Mouse (Mus musculus) brain, adult 2 months (tissue): Measurements from ENCODE around the gene Tcam1.
"Not testable (repeated sequence)": the region's sequence is repeated elsewhere in the genome, so short reads cannot be mapped to it uniquely, and the experiment has no call there.

ENCODE experiments used
- DNase-seq: peaks from one replicate; pipeline ENCODE4 v3.0.0; 2011; ENCODE audit warnings: low read depth, low spot score

Gene Tcam1

DNA sequence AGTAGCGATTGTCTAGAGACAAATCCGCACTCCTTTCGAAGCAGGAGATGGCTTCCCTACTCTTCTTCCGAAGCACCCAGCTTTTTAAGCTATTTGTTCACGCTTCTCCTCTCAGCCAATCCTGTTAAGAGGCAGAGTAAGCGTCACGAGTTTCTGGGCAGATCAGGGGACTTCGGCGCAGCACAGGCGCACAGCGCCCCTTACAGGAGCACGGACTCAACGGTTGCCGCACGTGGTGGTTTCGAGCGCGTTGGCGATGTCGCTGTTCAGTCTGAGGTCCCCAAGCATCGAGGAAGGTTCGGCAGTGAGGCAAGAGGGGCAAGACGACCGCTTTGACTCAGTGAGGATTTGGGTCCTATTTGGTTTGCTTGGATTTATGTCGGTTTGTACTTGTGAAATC lies at the start of gene Tcam1:
Gene Tcam1 (plus strand): TSS at position 219 of the 400 bp plus-strand sequence.
- DNase-seq = peak; percentile 99

DNA sequence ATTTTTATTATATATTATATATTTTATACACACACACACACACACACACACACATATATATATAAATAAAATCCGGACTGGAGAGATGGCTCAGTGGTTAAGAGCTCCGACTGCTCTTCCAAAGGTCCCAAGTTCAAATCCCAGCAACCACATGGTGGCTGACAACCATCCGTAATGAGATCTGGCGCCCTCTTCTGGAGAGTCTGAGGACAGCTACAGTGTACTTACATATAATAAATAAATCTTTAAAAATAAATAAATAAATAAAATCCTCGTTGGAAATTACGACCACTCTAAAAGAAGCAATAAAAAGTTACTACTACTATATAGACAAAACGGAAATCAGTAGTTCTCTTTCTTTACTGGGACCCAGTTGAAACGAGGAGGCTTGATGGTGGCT lies 42.5 kb upstream of the Tcam1 start:
- not testable (repeated sequence) for DNase-seq

DNA sequence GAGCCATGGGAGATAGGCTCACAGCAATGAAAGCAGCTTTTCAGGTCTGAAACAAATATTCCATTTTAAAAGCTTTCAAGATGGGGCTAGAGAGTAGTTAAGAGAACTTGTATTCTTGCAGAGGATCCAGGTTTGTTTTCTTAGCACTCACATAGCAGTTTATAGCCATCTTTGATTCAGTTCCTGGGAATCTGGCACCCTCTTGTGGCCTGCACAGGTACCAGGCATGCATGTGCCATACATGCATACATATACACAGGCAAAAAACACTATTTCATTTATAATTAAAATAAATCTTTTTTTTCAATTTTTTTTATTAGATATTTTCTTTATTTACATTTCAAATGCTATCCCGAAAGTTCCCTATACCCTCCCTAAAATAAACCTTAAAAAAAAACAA lies 29.6 kb upstream of the Tcam1 start:
- DNase-seq = no peak

DNA sequence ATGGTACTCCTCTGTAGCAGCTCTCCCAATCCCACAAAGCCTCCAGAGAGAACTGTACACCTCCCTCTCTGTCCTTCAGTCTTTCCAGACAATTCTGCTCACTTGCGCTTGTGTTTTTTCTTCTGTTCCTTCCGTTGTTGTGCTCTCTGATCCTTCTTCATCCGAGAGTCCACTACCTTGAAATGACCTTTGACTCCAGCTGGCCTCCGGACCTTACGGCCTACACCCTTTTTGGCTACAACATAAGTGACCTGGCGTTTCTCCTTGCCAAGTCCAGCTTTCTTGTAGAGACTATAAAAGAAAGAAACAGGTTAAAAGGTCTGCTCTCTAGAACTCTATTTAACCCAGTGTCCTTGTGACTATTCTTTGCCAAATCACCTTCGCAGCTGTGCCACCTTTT lies 27.1 kb upstream of the Tcam1 start:
- no peak for DNase-seq

DNA sequence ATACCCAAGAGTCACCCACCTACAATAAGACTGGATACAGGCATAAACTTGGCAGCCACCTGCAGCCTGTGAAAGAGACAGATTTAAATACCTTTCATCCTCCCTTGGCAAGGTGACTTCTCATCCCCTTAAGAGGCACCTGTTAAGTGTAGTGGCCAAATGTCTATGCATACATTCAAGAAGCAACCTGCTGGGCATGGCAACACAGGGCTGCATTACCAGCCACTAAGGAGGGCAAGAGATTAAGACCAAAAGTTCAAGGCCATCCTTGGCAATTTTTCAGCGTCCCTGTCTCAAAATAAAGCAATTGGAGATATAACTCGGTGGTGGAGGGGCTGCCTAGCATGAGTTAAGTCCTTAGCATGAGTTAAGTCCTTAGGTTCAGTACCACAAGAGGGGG lies 21.7 kb upstream of the Tcam1 start:
- no peak for DNase-seq

DNA sequence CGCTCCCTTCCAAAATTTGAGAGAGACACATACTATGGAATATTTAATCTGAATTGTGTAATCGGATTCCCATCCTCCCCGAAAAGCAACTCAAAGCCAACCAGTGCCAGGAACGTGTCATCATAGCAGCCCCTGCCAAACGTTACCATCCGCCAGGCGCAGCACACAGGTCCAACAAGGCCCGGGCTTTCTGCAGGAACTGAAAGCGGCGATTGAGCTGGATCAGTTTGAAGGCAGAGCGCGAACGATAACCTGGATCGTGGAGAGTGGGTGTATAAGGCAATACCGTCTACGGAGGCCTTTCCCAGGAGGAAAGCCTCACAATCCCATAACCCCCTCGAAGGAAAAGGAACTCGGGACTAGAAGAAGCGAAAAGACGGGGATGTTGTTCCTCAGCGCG lies 21.3 kb upstream of the Tcam1 start:
- no peak for DNase-seq

DNA sequence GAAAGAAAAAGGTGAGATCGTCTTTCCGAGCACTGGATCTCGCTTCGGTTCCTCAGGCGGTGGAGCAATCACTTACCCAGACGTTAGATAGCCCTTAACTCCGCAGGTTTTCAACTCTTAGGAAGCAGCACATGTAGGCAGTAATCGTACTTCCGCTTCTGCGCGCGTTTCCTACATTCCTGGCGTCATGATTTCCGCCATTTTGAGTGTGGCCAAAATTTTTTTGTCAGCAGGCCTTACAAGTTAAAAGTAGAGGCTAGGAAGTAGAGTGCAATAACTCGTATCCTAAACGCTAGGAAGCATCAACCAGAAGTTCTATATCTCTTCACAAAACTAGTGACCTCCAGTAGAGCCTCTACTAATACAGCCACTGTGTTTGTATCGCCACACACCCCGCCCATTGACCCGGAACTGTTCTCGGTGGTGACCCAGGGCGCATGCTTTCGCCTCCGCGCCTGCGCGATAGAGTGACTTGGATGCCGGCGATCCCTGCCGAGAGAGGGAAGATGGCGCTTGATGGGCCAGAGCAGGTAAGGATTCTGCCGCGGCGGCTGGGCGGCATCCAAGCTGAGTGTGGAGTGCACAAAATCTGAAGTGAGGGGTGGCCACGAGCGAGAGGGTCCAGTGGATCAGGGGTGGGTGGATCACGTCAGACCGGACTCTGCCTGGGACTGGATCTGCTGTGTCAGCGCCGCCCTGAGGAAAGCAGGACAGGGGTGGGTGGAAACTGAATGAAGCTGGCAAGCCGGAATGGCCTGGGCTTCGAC lies 20.6 kb upstream of the Tcam1 start, which contains the start of the genes Ftsj3 and Psmc5:
Gene Ftsj3 (minus strand): TSS at position 395 of the 767 bp plus-strand sequence.
Gene Psmc5 (plus strand): TSS at position 470 of the 767 bp plus-strand sequence.
- peak; percentile 97 for DNase-seq

DNA sequence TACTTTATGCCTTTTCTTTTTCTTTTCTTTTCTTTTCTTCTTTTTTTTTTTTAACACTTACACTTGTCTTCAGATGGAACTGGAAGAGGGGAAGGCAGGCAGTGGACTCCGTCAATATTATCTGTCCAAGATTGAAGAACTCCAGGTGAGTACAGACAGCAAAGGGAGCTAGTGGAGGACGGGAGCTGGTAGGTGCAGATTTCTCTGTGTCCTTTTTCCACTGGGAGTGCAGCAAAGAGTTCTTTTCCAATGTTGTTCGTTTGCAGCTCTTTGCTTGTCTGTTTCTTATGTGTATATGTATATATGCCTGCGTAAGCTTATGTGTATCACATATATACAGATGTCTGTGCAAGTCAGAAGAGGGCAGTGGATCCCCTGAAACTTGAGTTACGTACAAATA lies 19.7 kb upstream of the Tcam1 start:
- DNase-seq = no peak

DNA sequence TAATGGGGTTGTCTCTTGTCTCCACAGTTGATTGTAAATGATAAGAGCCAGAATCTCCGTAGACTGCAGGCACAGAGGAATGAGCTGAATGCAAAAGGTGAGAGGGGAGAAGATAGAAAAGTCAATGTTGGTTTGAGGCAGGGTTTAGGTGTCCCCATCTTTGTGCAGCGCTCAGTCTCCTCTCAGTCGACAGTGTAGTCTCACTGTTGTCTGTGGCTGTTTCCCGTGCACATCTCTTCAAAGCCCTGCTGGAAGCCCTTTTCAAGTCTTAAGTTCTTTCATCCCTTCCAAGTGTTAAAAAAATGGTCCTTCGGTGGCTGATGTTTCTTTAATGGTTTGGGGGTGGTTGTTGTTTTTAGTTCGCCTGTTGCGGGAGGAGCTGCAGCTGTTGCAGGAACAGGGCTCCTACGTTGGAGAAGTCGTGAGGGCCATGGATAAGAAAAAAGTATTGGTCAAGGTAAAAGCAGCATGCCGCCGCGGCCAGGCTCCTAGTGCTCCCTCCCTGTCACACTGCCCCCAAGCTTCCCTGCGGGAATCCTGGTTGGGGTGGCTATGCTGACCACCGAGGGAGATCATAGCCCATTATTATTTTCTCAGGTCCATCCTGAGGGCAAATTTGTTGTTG lies 15.5 kb upstream of the Tcam1 start:
- peak; percentile 33 for DNase-seq

DNA sequence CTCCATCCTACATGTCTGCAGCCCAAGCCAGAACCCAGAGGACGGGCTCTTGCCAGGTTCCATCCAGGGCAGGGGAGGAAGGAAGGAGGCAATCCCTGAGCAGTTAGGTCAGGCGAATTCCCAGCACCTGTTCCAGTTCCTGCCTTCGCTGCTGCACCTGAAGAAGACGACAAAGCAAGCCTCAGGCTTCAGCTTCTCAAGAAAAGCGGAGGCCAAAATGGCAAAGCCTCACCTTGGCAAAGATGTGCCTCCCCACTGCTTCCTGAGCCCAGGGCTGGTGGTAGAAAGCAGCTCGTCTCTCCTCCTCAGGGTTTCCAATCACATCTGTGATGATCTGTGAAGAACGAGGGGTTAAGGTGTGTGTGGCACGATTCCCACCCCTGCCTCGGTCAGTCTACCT lies 12.5 kb upstream of the Tcam1 start:
- peak; percentile 44 for DNase-seq

DNA sequence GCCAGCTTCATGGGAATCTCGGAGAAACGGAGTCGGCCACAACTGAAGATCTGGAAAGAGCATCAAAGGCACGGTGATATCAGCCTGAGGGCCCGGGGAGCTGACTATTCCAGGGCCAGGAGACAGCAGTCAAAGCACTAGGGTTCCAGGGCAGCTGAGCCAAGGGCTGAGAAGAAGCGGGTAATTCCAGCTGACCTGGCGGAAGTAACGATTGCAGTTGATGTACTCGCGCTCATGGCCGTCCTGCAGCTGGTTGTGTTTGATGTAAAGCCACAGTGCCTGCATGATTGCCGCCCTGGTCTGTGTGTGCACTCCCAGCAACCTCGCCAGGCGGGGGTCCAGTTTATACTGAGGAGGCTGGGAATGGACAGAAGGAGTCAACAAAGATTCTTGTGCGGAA lies 11.5 kb upstream of the Tcam1 start:
- DNase-seq = no peak

DNA sequence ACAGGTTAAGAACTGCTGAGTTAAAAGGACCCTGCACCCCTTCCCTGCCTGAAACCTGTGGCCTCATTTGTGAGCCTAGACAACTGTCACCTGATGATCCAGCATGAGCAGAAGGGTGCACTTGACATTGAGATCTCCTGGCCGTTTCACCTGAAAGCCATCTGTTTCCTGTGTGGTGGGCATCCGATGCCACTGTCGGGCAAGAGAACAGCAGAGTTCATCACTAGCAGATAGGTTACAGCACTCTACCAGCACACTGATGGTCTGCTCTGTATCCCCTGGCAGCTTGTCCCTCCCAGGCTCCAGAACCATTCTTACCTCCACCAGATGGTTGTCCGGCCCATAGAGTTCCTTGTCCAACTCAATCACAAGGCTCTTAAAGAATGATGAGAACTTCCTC lies 10.9 kb upstream of the Tcam1 start:
- peak; percentile 44 for DNase-seq

DNA sequence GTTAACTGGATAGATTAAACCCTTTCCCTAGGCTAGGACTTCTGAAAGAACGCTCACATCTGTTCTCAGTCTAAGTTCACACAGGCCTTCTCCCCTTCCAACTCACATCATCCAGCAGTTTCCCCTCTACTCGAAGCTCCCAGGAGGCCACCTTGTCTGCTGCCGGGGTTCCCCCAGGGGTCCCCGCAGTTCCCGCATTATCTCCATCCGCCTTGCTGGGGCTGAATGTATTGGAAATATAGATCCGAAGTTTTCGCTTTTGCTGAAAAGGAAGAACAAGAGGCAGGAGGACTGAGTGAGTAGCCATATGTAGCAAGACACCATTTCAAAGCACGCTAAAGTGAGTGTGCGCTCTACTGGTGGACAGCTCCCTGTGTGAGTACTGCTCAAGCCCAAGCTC lies 10.0 kb upstream of the Tcam1 start:
- no peak for DNase-seq

DNA sequence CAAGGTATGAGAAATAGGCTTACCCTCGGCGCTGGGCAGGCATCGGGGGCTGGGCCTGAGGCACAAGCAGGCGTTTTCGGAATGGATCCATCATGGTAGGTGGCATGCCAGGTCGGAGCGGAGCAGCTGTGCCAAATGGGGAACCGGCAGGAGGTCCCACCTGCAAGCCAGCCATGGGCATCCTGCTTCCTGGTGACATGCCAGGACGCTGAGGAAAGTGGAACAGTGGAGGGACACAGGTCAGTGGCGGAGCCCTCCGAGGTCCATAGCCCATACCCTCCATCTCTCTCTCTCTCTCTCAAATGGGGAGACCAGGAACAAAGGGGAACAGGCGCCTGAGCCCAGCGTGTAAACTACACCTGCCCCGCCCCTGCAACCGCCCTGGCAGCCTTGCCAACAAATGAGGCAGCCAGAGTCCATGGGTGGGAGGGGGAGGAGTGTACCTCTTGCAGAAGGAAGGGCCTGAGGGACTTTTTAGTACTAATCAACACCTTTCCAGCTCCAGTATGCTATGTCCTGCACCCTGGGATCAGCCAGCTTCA lies 9.1 kb upstream of the Tcam1 start:
- DNase-seq = peak; percentile 95

DNA sequence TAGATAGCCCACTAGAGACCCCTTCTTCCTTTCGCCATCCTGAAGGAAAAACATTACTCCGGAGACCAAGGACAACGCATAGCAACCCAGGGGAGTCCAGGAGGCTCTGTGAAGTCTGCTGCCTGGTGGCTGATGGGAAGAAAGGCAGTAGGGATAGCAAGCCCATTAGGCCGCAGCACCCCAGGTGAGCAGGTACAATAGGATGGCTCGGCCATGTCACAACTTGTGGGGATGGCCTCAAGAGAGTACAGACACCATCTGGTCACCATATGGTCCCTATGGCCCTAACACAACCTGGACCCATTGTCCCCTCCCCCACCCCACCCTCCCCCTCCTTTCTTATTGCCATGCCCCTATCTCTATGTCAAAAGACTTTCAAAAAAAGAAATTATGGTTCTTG lies 8.6 kb upstream of the Tcam1 start:
- DNase-seq = peak; percentile 89

DNA sequence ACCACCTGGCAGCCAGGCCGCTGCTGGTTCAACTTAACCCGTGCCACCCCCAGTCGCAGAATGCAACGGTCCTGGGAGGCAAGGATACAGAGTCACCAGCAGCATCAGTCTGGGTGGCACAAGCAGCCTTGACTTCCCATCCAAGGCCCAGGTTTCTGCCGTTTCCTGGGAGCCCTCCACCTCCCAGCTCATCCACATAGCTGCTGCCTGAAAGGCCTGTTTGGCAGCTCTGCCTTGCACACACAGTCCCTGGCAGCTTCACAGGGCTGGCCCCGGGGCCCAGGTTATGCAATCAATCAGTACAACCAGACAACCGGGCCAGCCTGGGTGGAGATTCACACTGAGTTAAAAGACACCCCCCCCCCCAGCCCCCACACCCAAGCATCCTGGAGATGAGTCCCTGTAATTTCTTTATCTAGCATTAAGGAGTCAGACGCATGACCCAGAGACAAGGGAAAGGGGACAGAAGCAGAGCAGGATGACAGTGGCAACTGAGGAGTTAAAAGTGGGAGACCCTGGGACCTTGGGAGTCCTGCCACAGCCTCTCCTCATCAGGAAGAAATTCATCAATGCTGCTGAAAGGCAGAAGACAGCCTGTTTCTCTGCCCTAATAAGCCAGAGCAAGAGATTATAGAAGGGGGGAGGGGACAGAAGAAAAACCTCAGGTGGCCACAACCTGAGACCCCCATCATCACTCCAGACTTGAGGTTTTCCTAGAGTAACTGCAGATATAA lies 8.0 kb upstream of the Tcam1 start:
- peak; percentile 95 for DNase-seq

DNA sequence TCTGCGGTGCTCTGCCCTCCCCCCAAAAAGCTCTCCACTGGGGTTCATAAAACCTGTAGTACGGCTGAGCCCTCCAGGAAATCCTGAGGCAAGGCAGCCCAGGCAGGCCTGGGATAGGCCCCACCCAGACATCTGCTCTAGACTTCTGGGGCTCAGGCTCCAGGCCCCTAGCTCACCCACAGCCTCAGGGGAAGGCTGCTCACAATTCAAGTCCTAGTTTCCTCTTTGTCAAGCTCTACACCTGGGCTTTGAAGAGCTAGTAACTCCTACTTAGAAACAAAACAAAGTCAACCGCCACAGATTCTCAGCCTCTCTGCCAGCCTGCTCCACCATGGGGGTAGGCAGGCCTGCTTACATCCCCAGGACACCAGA lies 7.4 kb upstream of the Tcam1 start:
- peak; percentile 72 for DNase-seq

DNA sequence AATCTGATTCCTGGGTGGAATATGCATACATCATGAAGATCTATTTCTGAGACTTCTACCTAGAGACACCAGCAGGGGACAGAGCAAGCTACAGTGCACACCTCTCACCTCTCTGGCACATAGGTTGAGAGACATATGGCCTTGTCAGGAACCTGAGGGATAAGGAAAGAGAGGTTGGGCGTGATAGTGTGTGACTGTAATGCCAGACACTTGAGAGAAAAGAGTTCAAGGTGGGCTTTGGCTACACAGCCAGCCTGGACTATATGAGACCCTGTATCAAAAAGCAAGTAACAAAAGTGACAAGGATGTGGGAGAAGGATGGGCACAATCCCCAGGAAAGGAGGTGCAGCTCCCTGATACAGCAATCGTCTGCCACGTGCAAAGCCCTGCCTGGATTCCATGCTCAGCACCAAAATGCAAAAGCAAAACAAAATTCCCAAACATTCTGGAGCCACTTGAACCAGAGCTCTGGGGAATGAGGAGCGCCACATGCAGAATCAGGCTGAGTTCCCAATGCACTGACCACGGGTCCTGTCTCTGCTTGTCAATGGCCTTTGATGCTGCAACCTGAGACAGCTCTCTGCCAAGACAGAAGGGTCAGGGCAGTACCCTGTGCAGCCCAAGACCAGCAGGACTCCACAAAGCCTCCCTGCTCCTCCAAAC lies 5.2 kb upstream of the Tcam1 start:
- peak; percentile 81 for DNase-seq

DNA sequence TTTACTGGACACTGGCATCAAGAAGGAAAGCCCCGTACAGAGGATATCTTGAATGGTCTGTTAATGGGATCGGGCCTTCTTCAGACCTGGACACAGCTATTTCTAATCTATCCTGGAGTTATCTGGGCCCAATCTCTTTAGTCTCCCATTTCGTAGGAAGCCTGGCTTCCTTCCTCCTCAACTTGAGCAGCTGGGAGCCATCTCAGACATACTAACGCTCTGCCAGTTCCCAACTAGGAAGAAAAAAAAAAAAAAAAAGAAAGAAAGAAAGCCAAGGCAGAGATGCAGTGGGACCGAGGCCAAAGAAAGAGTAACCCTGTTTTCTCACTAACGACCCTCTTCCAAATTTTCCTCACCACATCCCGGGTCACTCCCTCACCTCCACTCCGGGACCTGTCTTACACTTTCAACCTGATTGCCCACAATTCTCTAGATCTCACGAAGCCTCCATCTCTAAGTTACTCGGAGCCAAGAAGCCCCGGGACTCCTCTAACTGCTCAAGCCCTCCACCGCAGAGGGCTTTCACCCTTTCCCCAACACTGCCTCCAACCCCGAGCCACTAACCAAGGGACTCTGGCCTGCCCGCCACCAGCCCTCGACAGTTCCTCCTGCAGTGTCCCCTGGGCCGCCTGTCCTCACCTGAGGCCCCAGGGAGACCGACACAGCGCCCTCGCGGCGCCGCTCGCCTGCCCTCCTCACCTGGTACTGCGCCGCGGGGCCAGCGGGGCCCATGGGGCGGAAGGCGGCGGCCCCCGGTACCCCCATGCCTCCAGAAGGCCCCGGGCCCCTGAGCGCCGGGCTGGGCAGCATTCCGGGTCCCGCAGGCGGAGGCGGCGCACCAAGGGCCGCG lies 4.5 kb upstream of the Tcam1 start:
- DNase-seq = peak; percentile 51

DNA sequence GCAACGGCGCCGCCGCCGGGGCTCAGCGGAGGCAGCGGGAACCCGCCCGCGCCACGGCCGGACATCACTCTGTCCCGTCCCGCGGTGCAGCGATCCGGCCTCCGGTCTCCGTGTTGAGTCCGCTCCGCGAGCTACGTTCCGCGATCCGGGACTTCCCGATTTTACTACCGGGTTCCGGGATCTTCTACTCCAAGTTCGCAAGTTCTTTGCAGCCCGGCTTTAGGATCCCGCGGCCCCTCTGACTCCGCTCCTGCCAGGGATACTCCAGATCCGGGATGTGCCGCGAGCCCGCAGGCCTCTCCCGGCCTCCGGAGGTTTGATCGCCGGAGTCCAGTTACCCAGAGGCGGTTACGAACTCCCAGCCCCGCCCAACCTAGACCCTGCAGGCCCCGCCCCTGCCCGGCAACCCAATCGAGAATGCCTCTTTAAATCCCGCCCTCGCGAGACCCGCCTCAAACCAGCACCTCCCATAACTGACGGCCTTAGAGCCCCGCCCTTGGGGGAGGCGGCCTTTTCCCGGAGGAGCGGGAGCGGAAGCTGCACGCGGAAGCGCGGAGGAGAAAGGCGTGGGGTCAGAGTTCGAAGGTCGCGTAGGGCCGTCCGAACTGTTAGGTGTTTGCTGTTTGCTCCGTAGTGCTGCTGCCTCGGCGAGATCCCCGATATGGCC lies 3.7 kb upstream of the Tcam1 start, which contains the start of gene Smarcd2:
Gene Smarcd2 (minus strand): TSS at position 329 of the 667 bp plus-strand sequence.
- peak; percentile 99 for DNase-seq
